Mouse (Mus musculus): ENCODE measurements around the gene Rab7b. TPM values are rescaled to one million over a fixed set of nuclear protein-coding genes. Genes with fewer than 3 reads are reported as not detected.

Rab7b gene
- polyA plus RNA-seq, 1 experiment from 2014 or later, result 0.79 TPM

GRCm38 (mm10) chr1:131749706-131750545 is 61.4 kb downstream of the Rab7b start:
- peaks cover 22% of the 10 kb centered on the region for H3K4me1 ChIP-seq
- 68% methylated on average over 15 of the region's 15 CpGs for WGBS
- DNase-seq (ENCODE audit: low spot score), result no peak
- peaks cover 50% of the 10 kb centered on the region for H3K27me3 ChIP-seq (ENCODE audit: insufficient read depth, poor library complexity, severe bottlenecking)
- no peaks in the 10 kb centered on the region for H3K36me3 ChIP-seq
- H3K27ac ChIP-seq, result no peak overlapping the region
- no peaks in the 10 kb centered on the region for H3K9me3 ChIP-seq
- no peak overlapping the region for H3K4me3 ChIP-seq

GRCm38 (mm10) chr1:131751181-131751890 is 62.8 kb downstream of the Rab7b start:
- peak; percentile 47 for DNase-seq (ENCODE audit: low spot score)
- WGBS, result 83% methylated on average over 3 of the region's 3 CpGs
- Histone ChIP-seq H3K27ac (no peak overlapping the region), H3K36me3 (no peaks in the 10 kb centered on the region), H3K27me3 (ENCODE audit: insufficient read depth, poor library complexity, severe bottlenecking) (peaks cover 49% of the 10 kb centered on the region), H3K4me3 (no peak overlapping the region), H3K4me1 (peaks cover 20% of the 10 kb centered on the region), H3K9me3 (no peaks in the 10 kb centered on the region)

GRCm38 (mm10) chr1:131751891-131752311 is 63.4 kb downstream of the Rab7b start:
- Histone ChIP-seq H3K27me3 (ENCODE audit: insufficient read depth, poor library complexity, severe bottlenecking) (peaks cover 47% of the 10 kb centered on the region), H3K9me3 (no peaks in the 10 kb centered on the region), H3K27ac (no peak overlapping the region), H3K4me3 (no peak overlapping the region), H3K36me3 (no peaks in the 10 kb centered on the region), H3K4me1 (peaks cover 20% of the 10 kb centered on the region)
- 64% methylated on average over 10 of the region's 10 CpGs for WGBS
- DNase-seq (ENCODE audit: low spot score), result peak; percentile 64

GRCm38 (mm10) chr1:131754212-131754829 is 65.8 kb downstream of the Rab7b start:
- H3K4me1 ChIP-seq, result peaks cover 24% of the 10 kb centered on the region
- H3K9me3 ChIP-seq, result no peaks in the 10 kb centered on the region
- peak; percentile 66 for DNase-seq (ENCODE audit: low spot score)
- H3K36me3 ChIP-seq, result no peaks in the 10 kb centered on the region
- peak overlapping the region; percentile 17; the same call in 1 of the 2 replicates for H3K27ac ChIP-seq
- H3K4me3 ChIP-seq, result no peak overlapping the region
- 32% methylated on average over 3 of the region's 3 CpGs for WGBS
- H3K27me3 ChIP-seq (ENCODE audit: insufficient read depth, poor library complexity, severe bottlenecking), result peaks cover 27% of the 10 kb centered on the region

- H3K4me3 ChIP-seq, result no peak overlapping the region
- peaks cover 28% of the 10 kb centered on the region for H3K4me1 ChIP-seq
- WGBS, result 80% methylated on average over 4 of the region's 4 CpGs
- peak; percentile 68 for DNase-seq (ENCODE audit: low spot score)
- H3K36me3 ChIP-seq, result no peaks in the 10 kb centered on the region
- H3K9me3 ChIP-seq, result no peaks in the 10 kb centered on the region
- peak overlapping the region; percentile 17; the same call in 1 of the 2 replicates for H3K27ac ChIP-seq
- H3K27me3 ChIP-seq (ENCODE audit: insufficient read depth, poor library complexity, severe bottlenecking), result peaks cover 23% of the 10 kb centered on the region
Measured at GRCm38 (mm10) chr1:131754916-131755315, 66.4 kb downstream of the Rab7b start.

- Histone ChIP-seq H3K27ac (no peak overlapping the region), H3K9me3 (no peaks in the 10 kb centered on the region), H3K36me3 (no peaks in the 10 kb centered on the region), H3K27me3 (ENCODE audit: insufficient read depth, poor library complexity, severe bottlenecking) (peaks cover 16% of the 10 kb centered on the region), H3K4me1 (peaks cover 44% of the 10 kb centered on the region), H3K4me3 (no peak overlapping the region)
- WGBS, result 89% methylated on average over 6 of the region's 6 CpGs
- DNase-seq (ENCODE audit: low spot score), result peak; percentile 69
Measured at GRCm38 (mm10) chr1:131757211-131757610, 68.7 kb downstream of the Rab7b start.

GRCm38 (mm10) chr1:131758796-131759195 is 70.3 kb downstream of the Rab7b start:
- no peak overlapping the region for H3K4me3 ChIP-seq
- peaks cover 40% of the 10 kb centered on the region for H3K4me1 ChIP-seq
- DNase-seq (ENCODE audit: low spot score), result no peak
- no peaks in the 10 kb centered on the region for H3K9me3 ChIP-seq
- no peaks in the 10 kb centered on the region for H3K36me3 ChIP-seq
- peaks cover 5% of the 10 kb centered on the region; the same call in 1 of the 2 replicates for H3K27me3 ChIP-seq (ENCODE audit: insufficient read depth, poor library complexity, severe bottlenecking)
- no peak overlapping the region for H3K27ac ChIP-seq
- WGBS, result 77% methylated on average over 7 of the region's 7 CpGs

- WGBS, result 58% methylated on average over 9 of the region's 9 CpGs
- DNase-seq (ENCODE audit: low spot score), result peak; percentile 68
Measured at GRCm38 (mm10) chr1:131759667-131760427, 71.4 kb downstream of the Rab7b start.

GRCm38 (mm10) chr1:131760428-131760820 is 71.9 kb downstream of the Rab7b start:
- WGBS, result 82% methylated on average over 3 of the region's 3 CpGs
- Histone ChIP-seq H3K27ac (peak overlapping the region; percentile 8; the same call in 1 of the 2 replicates), H3K36me3 (no peaks in the 10 kb centered on the region), H3K9me3 (no peaks in the 10 kb centered on the region), H3K4me3 (no peak overlapping the region), H3K4me1 (peaks cover 25% of the 10 kb centered on the region), H3K27me3 (ENCODE audit: insufficient read depth, poor library complexity, severe bottlenecking) (peaks cover 12% of the 10 kb centered on the region; the same call in 1 of the 2 replicates)
- DNase-seq (ENCODE audit: low spot score), result no peak

More at GRCm38 (mm10) chr1:131759667-131760427, 71.4 kb downstream of the Rab7b start:
- H3K27me3 ChIP-seq (ENCODE audit: insufficient read depth, poor library complexity, severe bottlenecking), result peaks cover 11% of the 10 kb centered on the region; the same call in 1 of the 2 replicates
- peaks cover 31% of the 10 kb centered on the region for H3K4me1 ChIP-seq
- H3K4me3 ChIP-seq, result no peak overlapping the region
- no peaks in the 10 kb centered on the region for H3K36me3 ChIP-seq
- no peaks in the 10 kb centered on the region for H3K9me3 ChIP-seq
- H3K27ac ChIP-seq, result peak overlapping the region; percentile 36; the same call in 1 of the 2 replicates

- Histone ChIP-seq H3K9me3 (no peaks in the 10 kb centered on the region), H3K27me3 (ENCODE audit: insufficient read depth, poor library complexity, severe bottlenecking) (peaks cover 7% of the 10 kb centered on the region; the same call in 1 of the 2 replicates), H3K4me1 (peaks cover 24% of the 10 kb centered on the region), H3K4me3 (no peak overlapping the region), H3K27ac (no peak overlapping the region), H3K36me3 (no peaks in the 10 kb centered on the region)
- peak; percentile 47 for DNase-seq (ENCODE audit: low spot score)
- WGBS, result 72% methylated on average over 13 of the region's 13 CpGs
Measured at GRCm38 (mm10) chr1:131761079-131761831, 72.8 kb downstream of the Rab7b start.

- peak; percentile 73 for DNase-seq (ENCODE audit: low spot score)
- Histone ChIP-seq H3K36me3 (no peaks in the 10 kb centered on the region), H3K9me3 (no peaks in the 10 kb centered on the region), H3K4me3 (no peak overlapping the region), H3K27ac (no peak overlapping the region), H3K27me3 (ENCODE audit: insufficient read depth, poor library complexity, severe bottlenecking) (peaks cover 7% of the 10 kb centered on the region; the same call in 1 of the 2 replicates), H3K4me1 (peaks cover 24% of the 10 kb centered on the region)
- WGBS, result 45% methylated on average over 9 of the region's 9 CpGs
Measured at GRCm38 (mm10) chr1:131763683-131764082, 75.2 kb downstream of the Rab7b start.

Data from heart, embryonic 10.5 days (tissue).